Mouse (Mus musculus) monocyte, adult 2 months (primary cell): Measurements from ENCODE around the gene Vps53.

ENCODE experiments used
- DNase-seq, 2 experiments: peaks; one replicate each; pipeline ENCODE4 v3.0.0; 2022; ENCODE audit warnings: low spot score in 2 of 2, low read depth in 1 of 2

The Vps53 gene

DNA sequence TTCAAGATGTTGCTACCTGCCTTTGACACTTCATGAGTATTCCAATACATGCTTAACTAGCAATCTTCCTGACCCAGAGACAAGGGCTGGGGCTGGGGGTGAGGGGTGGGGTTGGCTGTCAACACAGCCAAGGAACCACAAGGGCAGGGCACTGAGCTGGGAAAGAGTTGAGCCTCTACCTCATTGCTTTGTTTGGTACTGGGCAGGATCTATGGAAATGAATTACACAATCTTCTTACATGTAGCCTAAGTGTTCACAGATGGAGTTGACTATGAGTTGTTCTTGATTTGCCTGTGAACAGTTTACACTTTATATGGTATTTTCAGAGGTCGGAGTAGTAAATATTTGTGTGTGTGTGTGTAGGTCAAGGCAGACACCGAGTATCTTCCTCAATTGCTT, 118.5 kb downstream of the Vps53 start:
- no peak for DNase-seq

DNA sequence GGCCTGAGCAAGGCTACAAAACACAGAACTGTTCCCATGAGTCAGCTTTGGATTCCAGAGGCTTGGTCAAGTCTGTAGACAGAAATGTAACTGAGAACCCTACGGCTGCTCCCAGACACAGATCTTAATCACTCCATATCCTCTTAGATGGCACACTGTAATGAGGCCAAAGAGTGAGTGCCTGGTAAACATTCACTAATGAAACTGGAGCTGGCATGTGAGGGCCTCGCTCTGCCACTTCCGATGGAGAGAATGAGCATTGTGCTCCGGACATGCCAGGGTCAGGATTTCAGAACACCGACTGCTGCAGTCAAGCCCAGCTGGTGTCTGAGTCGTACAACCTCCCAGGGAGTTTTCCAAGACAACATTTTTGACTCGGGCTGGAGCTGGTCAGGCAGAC, 119.5 kb downstream of the Vps53 start:
- no peak for DNase-seq

DNA sequence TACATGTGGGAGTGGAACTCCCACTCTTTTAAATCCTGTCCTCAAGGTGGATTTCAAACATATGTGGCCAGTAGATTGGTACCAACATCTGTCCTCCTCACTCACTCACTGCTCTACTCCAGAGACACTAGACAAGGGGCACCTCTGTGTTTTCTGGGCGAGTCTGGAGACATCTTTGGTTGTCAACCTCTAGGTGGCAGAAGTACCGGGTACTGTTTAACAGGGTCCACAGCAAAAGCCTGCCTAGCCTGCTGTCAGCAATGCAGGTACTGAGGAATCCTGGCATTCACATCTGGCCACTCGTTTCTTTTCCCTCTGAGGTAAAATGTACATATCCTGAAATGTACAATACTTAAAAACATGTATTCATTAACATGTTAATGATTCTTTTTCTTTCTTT, 123.0 kb downstream of the Vps53 start:
- DNase-seq: no peak

DNA sequence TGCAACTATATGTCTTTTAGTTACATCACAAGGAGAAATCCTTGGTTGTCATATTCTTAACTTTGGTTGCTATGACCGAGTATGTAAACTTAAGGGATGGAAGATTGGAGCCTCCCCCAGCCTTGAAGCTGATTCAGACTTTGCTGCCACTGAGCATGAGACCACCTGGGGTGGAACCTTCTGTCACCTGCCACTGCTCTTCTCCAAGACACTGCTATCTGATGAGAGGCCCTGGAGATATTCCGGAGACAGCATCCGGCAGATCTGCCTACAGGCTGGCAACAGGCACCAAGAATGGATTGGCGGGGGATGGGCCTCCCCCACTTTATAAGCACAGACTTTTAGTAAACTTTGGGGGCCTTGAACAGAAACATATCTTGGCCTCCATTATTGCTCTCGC, 127.0 kb downstream of the Vps53 start:
- DNase-seq: no peak

DNA sequence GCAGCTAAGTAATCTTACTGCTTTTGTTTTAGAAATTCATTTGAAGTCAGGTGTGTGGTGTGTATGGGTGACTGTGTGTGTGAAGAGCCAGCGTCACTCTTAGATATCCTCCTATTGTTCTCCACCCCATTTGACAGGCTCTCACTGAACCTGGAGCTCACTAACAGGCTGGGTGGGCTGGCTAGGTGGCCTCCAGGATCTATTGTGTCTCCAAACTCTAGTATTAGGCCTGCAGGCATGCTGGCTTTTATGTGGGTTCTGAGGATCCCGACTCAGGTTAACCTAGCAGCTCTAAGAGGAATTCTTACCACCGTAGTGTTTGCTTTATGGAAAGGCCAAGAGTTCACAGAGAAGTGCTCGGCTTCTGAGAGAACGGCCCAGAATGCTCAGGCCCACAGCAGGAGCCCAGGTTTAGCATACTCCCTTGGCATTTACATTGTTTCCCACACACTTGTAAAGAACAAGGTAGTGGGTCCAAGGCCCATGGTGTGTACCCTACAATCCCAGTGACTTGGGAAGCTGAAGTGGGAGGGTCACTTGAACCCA, 128.4 kb downstream of the Vps53 start:
- no peak for DNase-seq

- DNase-seq: no peak
Measured at GRCm38 (mm10) chr11:76050509-76050908, 128.9 kb downstream of the Vps53 start.

DNA sequence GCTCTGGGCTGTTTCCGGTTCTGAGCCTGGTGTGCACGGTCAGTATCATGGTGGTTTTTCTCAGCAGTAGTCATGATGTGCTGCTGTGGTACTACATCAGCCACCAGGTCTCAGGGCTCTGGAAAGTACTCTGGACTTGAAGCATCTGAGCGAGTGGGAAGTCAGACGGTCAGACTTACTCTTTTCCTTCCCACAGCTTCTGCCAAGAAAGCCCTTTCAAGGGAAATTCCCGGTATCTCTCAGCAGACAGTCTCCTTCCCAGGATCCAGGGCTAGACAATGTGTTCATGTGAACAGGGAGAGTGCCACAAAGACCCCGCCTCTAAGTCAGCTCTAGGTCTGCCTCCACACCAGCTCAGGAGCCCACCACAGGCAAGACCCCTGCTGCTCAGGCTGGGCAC, 134.1 kb downstream of the Vps53 start:
- no peak for DNase-seq

- DNase-seq: no peak
Measured at GRCm38 (mm10) chr11:76044468-76044867, 135.0 kb downstream of the Vps53 start.

GRCm38 (mm10) chr11:76042882-76043281, 136.6 kb downstream of the Vps53 start:
- no peak for DNase-seq

GRCm38 (mm10) chr11:76042041-76042638, 137.3 kb downstream of the Vps53 start:
- no peak for DNase-seq

GRCm38 (mm10) chr11:76040761-76041376, 138.6 kb downstream of the Vps53 start:
- DNase-seq: no peak

DNA sequence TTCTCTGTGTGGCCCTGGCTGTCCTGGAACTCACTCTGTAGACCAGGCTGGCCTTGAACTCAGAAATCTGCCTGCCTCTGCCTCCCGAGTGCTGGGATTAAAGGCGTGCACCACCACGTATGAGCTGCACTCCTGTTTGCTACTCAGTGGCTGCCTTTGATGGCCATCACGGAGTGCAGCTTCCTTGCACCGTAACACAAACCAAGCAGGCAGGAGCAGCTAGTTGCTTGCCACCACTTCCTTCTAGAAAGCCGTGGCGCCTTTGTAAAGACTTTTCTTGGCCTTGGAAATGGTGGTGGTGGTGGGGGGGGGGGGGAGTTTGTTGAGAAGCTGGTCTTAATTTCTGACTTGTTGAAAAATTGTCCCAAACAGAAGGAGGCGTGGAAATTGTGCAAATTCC, 139.3 kb downstream of the Vps53 start:
- DNase-seq: no peak

DNA sequence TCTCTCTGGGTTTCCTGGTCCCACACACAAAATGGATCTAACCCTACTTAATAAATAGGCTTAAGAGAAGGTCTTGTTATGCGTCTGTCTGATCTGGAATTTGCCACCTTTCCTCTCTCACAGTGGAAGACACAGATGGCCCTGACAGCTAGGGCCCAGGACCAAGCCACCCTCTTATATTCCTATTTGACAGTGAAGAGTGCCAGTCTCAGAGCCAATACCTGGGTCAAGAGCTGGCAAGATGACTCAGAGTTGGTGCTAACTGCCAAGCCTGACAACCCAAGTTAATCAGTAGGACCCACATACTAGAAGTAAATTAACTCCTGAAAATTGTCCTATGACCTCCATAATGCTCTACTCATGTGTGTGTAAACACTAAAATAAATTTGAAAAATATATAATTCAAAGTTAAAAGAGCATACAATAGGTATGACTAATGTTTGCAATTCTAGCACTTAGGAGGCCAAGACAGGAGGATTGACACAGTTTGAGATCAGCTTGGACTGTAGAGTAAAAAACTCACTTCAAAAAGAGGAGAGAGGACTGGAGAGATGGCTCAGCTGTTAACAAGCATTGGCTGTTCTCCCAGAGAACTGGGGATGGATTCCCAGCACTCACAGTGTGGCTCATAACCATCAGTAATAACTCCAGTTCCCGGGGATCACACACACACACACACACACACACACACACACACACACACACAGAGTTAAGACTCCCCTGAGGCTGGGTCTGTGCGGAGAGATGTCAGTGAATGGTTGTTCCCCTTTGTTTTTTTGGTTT, 140.0 kb downstream of the Vps53 start:
- no peak for DNase-seq

DNA sequence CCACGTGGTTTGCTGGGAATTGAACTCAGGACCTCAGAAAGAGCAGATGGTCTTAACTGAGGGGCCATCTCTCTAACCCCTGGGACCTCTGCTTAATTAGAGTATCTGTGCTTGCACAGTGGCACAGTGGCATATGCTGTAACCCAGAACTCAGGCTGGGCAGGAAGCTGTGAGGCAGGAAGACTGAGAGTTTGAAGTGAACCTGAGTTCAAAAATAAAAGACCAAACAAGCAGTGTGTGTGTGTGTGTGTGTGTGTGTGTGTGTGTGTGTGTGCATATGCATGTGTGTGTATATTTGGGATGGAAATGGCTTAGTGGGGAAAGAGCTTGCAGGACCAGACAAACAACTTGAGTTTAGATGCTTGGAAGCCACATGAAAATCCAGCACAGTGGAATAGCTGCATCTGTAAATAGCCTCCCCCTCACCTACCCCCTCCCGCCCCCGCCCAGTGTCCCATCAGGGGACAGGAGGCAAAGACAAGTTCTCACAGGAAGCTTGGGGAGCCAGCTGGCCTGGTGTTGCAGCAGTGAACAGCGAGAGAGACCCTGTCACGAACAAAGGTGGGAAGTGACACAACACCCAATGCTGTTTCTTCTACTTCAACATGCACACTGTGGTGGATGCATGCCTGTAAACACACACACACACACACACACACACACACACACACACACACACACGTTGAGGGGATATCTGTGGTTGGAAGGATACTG, 141.7 kb downstream of the Vps53 start:
- no peak for DNase-seq

- DNase-seq: no peak
Measured at GRCm38 (mm10) chr11:76035182-76035581, 144.3 kb downstream of the Vps53 start.

DNA sequence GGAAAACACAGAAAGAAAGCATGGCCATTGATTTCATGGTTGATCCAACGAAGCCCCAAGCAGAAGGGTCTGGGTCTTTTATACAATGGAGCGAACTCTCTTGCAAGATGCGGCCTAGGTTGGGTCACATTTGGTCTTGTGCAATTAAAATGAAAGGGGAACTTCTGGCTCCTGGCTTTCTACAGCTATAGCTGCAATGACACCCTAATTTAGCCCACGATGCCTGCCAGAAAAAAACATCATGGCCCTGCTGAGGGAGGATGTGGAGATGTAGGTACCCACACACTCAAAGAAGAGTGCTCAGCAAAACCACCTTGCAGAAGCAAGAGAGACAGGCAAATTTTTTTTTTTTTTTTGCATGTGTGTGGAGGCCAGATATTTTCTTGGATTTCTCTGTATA, 145.6 kb downstream of the Vps53 start:
- peak; percentile 56 to 62 for DNase-seq

GRCm38 (mm10) chr11:76033359-76033758, 146.1 kb downstream of the Vps53 start:
- DNase-seq: peak in 1 of 2 experiments; percentile 20

DNA sequence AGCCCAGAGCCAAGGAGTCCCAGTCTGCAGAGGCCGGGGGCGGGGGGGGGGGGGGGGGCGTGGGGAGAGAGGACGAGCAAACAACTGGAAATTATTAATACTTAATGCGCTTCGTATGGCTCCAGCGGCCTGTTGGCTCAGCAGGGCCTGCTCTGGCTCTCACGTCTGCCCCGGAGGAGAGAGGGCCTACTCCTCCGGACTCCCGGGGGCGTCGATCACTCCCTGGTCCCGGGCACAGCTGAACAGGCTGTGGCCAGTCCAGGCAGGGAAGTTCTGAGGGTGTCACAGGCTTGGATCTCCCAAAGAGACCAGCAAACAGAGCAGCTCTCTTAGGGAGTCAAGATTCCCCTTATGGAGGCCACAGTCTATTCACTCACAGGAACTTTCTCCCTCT, 151.4 kb downstream of the Vps53 start:
- no peak for DNase-seq

GRCm38 (mm10) chr11:76027139-76028071, 152.0 kb downstream of the Vps53 start, which contains the start of gene Rflnb:
Gene Rflnb (minus strand): TSS chr11:76027782.
- peak; percentile 38 to 76 for DNase-seq

DNA sequence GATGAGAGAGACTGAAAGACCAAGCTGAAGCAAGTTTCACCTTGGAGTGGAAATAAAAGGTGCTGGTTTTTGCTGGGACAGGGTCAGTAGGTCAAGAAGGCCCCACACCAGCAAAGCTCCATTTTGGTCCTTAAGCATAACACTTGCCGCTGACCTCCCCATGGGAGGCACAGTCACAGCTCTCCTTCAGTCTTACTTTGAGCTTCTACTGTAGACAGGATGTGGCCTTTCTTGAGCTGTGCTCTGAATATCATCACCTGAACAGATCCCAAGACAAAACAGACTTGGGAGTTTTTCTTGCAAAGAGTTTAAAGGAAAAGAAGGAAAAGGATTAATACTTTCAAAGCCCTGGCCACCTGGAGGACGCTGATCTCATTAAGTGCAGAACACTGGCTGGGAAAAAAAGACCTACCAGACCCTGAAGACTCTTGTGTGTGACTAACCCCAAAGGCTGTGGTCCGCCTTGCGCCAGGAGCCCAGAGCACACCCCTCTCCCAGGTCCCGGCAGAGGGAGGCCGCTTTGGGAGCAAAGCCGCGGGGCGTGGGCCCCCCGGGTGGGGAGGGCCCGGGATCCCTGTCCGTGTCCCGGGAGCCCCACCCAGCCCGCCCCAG, 152.8 kb downstream of the Vps53 start:
- DNase-seq: no peak
